Mouse (Mus musculus) kidney, adult 2 months (tissue): ENCODE data around the gene Fut2. TPM values are rescaled to one million over a fixed set of nuclear protein-coding genes. Genes with fewer than 3 reads are reported as not detected.

Source experiments
- DNase-seq: peaks from one replicate; pipeline ENCODE4 v3.0.0; 2021
- H3K27ac ChIP-seq: fragments of 200-500 bp; 2 replicates; pipeline ENCODE4 v1.5.1; 2012; ENCODE audit warnings: low read depth, low read length, control low read depth, inconsistent platforms; ENCODE audit not compliant: insufficient read depth
- H3K27me3 ChIP-seq: fragments of 200-500 bp; replicated peaks from 2 replicates; pipeline ENCODE4 v1.6.1; 2012; ENCODE audit warnings: mild to moderate bottlenecking, moderate library complexity, low read length, inconsistent platforms; ENCODE audit not compliant: control insufficient read depth, insufficient read depth
- H3K36me3 ChIP-seq: fragments of 200-500 bp; 2 replicates; pipeline ENCODE4 v1.6.1; 2012; ENCODE audit warnings: mild to moderate bottlenecking, moderate library complexity, low read length, inconsistent platforms; ENCODE audit not compliant: control insufficient read depth, insufficient read depth
- H3K4me1 ChIP-seq: fragments of 200-500 bp; 2 replicates; pipeline ENCODE4 v1.6.1; 2011; ENCODE audit warnings: low read length; ENCODE audit not compliant: control insufficient read depth, insufficient read depth
- H3K4me3 ChIP-seq: fragments of 200-500 bp; 2 replicates; pipeline ENCODE4 v1.5.1; 2011; ENCODE audit warnings: mild to moderate bottlenecking, low read depth, low read length, control low read depth; ENCODE audit not compliant: insufficient read depth
- CTCF ChIP-seq: fragments of 200-500 bp; conservative IDR thresholded peaks from 2 replicates; pipeline ENCODE4 v1.5.1; 2011; ENCODE audit warnings: low read depth, mild to moderate bottlenecking, control low read depth, low read length, moderate library complexity, mixed read lengths; ENCODE audit not compliant: insufficient read depth, insufficient read length
- POLR2A ChIP-seq: fragments of 200-500 bp; IDR thresholded peaks from one replicate; pipeline ENCODE4 v1.6.1; 2011; ENCODE audit warnings: low read depth, low read length, control low read depth
- WGBS: fragments of 180-500 bp; shearing (Covaris S2); methylation state at CpG from one replicate; pipeline ENCODE4 v1.1.7; 2018; 5-methylcytosine and 5-hydroxymethylcytosine counted together
- polyA plus RNA-seq: library from polyadenylated mRNA; depleted of rRNA; stranded (reverse); fragments of >200 nt; gene quantifications from 2 replicates; pipeline ENCODE4 v1.2.3, GENCODE M21; 2012

Gene Fut2
- polyA plus RNA-seq, 1 experiment, result not detected

- TF ChIP-seq CTCF (no peak), POLR2A (no peak)
- DNase-seq, result no peak
- Histone ChIP-seq H3K4me3 (no peak overlapping the region), H3K27ac (no peak overlapping the region), H3K27me3 (no peaks in the 10 kb centered on the region), H3K4me1 (no peaks in the 10 kb centered on the region), H3K36me3 (no peaks in the 10 kb centered on the region)
- 67% methylated on average over 8 of the region's 8 CpGs for WGBS
Observed at GRCm38 (mm10) chr7:45649351-45649750, 16.8 kb downstream of the Fut2 start.

GRCm38 (mm10) chr7:45646671-45647070 lies 19.5 kb downstream of the Fut2 start:
- Histone ChIP-seq H3K36me3 (no peaks in the 10 kb centered on the region), H3K4me1 (no peaks in the 10 kb centered on the region), H3K4me3 (no peak overlapping the region), H3K27ac (no peak overlapping the region), H3K27me3 (no peaks in the 10 kb centered on the region)
- WGBS, result 54% methylated on average over 4 of the region's 4 CpGs
- DNase-seq, result no peak
- TF ChIP-seq CTCF (no peak), POLR2A (no peak)

- WGBS, result 88% methylated on average over 7 of the region's 7 CpGs
- no peaks in the 10 kb centered on the region for H3K36me3 ChIP-seq
Observed at GRCm38 (mm10) chr7:45645591-45645971, 20.6 kb downstream of the Fut2 start.

GRCm38 (mm10) chr7:45644872-45645590 lies 21.2 kb downstream of the Fut2 start:
- Histone ChIP-seq H3K27ac (no peak overlapping the region), H3K4me3 (no peak overlapping the region), H3K27me3 (no peaks in the 10 kb centered on the region), H3K36me3 (no peaks in the 10 kb centered on the region), H3K4me1 (no peaks in the 10 kb centered on the region)
- WGBS, result 85% methylated on average over 6 of the region's 6 CpGs
- TF ChIP-seq POLR2A (no peak), CTCF (no peak)
- DNase-seq, result no peak

More at GRCm38 (mm10) chr7:45645591-45645971, 20.6 kb downstream of the Fut2 start:
- DNase-seq, result no peak
- Histone ChIP-seq H3K4me3 (no peak overlapping the region), H3K27me3 (no peaks in the 10 kb centered on the region), H3K27ac (no peak overlapping the region), H3K4me1 (no peaks in the 10 kb centered on the region)
- TF ChIP-seq CTCF (no peak), POLR2A (no peak)

- H3K27me3 ChIP-seq, result no peaks in the 10 kb centered on the region
- peak overlapping the region; percentile 16 for H3K4me3 ChIP-seq
- peak overlapping the region; percentile 26; the same call in 1 of the 2 replicates for H3K27ac ChIP-seq
- no peaks in the 10 kb centered on the region for H3K36me3 ChIP-seq
- WGBS, result 21% methylated on average over 18 of the region's 18 CpGs
- H3K4me1 ChIP-seq, result no peaks in the 10 kb centered on the region
- no peak for DNase-seq
- no peak for TF ChIP-seq POLR2A
- TF ChIP-seq CTCF, result no peak
Observed at GRCm38 (mm10) chr7:45644183-45644582, 22.0 kb downstream of the Fut2 start.

- no peaks in the 10 kb centered on the region for H3K36me3 ChIP-seq
- DNase-seq, result peak; percentile 93
- 15% methylated on average over 28 of the region's 28 CpGs for whole genome bisulfite sequencing
- no peak for TF ChIP-seq CTCF
- no peak for TF ChIP-seq POLR2A
- H3K4me3 ChIP-seq, result peak overlapping the region; percentile 48
- H3K27me3 ChIP-seq, result no peaks in the 10 kb centered on the region
- H3K27ac ChIP-seq, result peak overlapping the region; percentile 26; the same call in 1 of the 2 replicates
- H3K4me1 ChIP-seq, result no peaks in the 10 kb centered on the region
Observed at GRCm38 (mm10) chr7:45643441-45644178, 22.6 kb downstream of the Fut2 start.
